In genomic region chr10:82863106-82863680, GRCm38 (mm10) we compare ENCODE assay signal across 8 mouse cellular contexts. TPM values are rescaled to one million over a fixed set of nuclear protein-coding genes. Genes with fewer than 3 reads are reported as not detected.
DNase-seq lines count a peak whose midpoint lies in the region; ATAC-seq lines count a peak whose summit lies in the region.

No protein-coding gene starts in this region.

- H3K27ac ChIP-seq in kidney, embryonic 14.5 days (ENCODE audit: low read depth, low read length): no peak overlapping the region
- peak overlapping the region; percentile 42; the same call in 1 of the 2 replicates for H3K27ac ChIP-seq in hindbrain, embryonic 16.5 days (ENCODE audit: low read depth, low read length)

- ATAC-seq in kidney, embryonic 14.5 days (ENCODE audit: low FRiP score, low TSS enrichment): no peak
- no peak for ATAC-seq in hindbrain, embryonic 16.5 days
- ATAC-seq in erythroid progenitor cell, adult 5-6 weeks (replicated peaks; ENCODE audit: low FRiP score, poor library complexity, severe bottlenecking): no peak

- peaks cover 15% of the 10 kb centered on the region for H3K4me1 ChIP-seq in kidney, embryonic 14.5 days (ENCODE audit: control insufficient read depth, insufficient read depth, low read length)
- H3K4me1 ChIP-seq in hindbrain, embryonic 16.5 days (ENCODE audit: control insufficient read depth, insufficient read depth, low read depth, low read length): peaks cover 28% of the 10 kb centered on the region

- no peaks in the 10 kb centered on the region for H3K27me3 ChIP-seq in kidney, embryonic 14.5 days (ENCODE audit: control insufficient read depth, insufficient read depth, low read length)
- no peaks in the 10 kb centered on the region for H3K27me3 ChIP-seq in hindbrain, embryonic 16.5 days (replicated peaks; ENCODE audit: control insufficient read depth, insufficient read depth, low read length)

- no peak overlapping the region for H3K4me2 ChIP-seq in kidney, embryonic 14.5 days (replicated peaks; ENCODE audit: low read depth, low read length)
- 0 out of 2 replicates have a peak overlapping the region, but pooled peaks have one; percentile 5 for H3K4me2 ChIP-seq in hindbrain, embryonic 16.5 days (ENCODE audit: low read length)

- WGBS in kidney, embryonic 14.5 days: 65% methylated on average over 5 of the region's 5 CpGs
- WGBS in hindbrain, embryonic 16.5 days: 66% methylated on average over 5 of the region's 5 CpGs

- H3K4me3 ChIP-seq in kidney, embryonic 14.5 days (ENCODE audit: low read length): no peak overlapping the region
- no peak overlapping the region for H3K4me3 ChIP-seq in hindbrain, embryonic 16.5 days (ENCODE audit: low read length)

- H3K36me3 ChIP-seq in kidney, embryonic 14.5 days (ENCODE audit: control insufficient read depth, insufficient read depth, low read length): peaks cover 29% of the 10 kb centered on the region
- no peaks in the 10 kb centered on the region for H3K36me3 ChIP-seq in hindbrain, embryonic 16.5 days (ENCODE audit: control insufficient read depth, insufficient read depth, low read length)

- DNase-seq in kidney, postnatal 14 days: peak; percentile 29
- DNase-seq in MN1 (ENCODE audit: low spot score): peak; percentile 83
- DNase-seq in adrenal gland, postnatal 10 days: peak; percentile 69
- no peak for DNase-seq in c-Kit-positive CD71-positive TER-119-positive erythroid progenitor cells, embryonic 14.5 days (ENCODE audit: low spot score)
- no peak for DNase-seq in thymus, postnatal 14 days

- H3K9me3 ChIP-seq in kidney, embryonic 14.5 days (ENCODE audit: control insufficient read depth, low read length): no peaks in the 10 kb centered on the region
- H3K9me3 ChIP-seq in hindbrain, embryonic 16.5 days (ENCODE audit: control insufficient read depth, low read length): no peaks in the 10 kb centered on the region

- no peak overlapping the region for H3K9ac ChIP-seq in kidney, embryonic 14.5 days (ENCODE audit: low read depth, low read length)
- no peak overlapping the region for H3K9ac ChIP-seq in hindbrain, embryonic 16.5 days (ENCODE audit: low read depth, low read length)

RNA-seq across cellular contexts. Expression of gene Eid3, which starts 3.2 kb away (rescaled TPM):
- 0.34 and 0.81 TPM in 2 replicates for polyA plus RNA-seq in kidney, embryonic 14.5 days (2014; fragmentation: Nextera tagmentation; extraction: Ambion mirVana)
- 1 to 10 TPM; 1.7 to 4.2 TPM for total RNA-seq in adrenal gland, postnatal 10 days (2021)
- 0.35 TPM in 2 replicates for polyA plus RNA-seq in hindbrain, embryonic 16.5 days (2015; fragmentation: Nextera tagmentation; extraction: Ambion mirVana)
- 4.2 TPM in 1 of 2 replicates, not detected in the other for total RNA-seq in erythroid progenitor cell, adult 5-6 weeks (2015; ENCODE audit: low replicate concordance)
- total RNA-seq in erythroid progenitor cell, adult 5-6 weeks (2017; ENCODE audit: low replicate concordance): 6.6 and 9.4 TPM in 2 replicates

RNA-seq across cellular contexts. Expression of gene Txnrd1, which starts 29.4 kb away (rescaled TPM):
- 72.4 and 136 TPM in 2 replicates for polyA plus RNA-seq in kidney, embryonic 14.5 days (2014; fragmentation: Nextera tagmentation; extraction: Ambion mirVana)
- total RNA-seq in adrenal gland, postnatal 10 days (2021): 10 to 100 TPM; 88.4 to 96.8 TPM
- polyA plus RNA-seq in hindbrain, embryonic 16.5 days (2015; fragmentation: Nextera tagmentation; extraction: Ambion mirVana): 87.1 and 104 TPM in 2 replicates
- 26.7 and 38.1 TPM in 2 replicates for total RNA-seq in erythroid progenitor cell, adult 5-6 weeks (2015; ENCODE audit: low replicate concordance)
- 38.2 and 56.8 TPM in 2 replicates for total RNA-seq in erythroid progenitor cell, adult 5-6 weeks (2017; ENCODE audit: low replicate concordance)

Comparison
In these comparisons a context has a peak if more than half of its experiments do, and no peak if none do; other contexts are left out.
1. DNase-seq: peak in kidney, postnatal 14 days (single experiment), MN1 (single experiment) and adrenal gland, postnatal 10 days (single experiment); none in c-Kit-positive CD71-positive TER-119-positive erythroid progenitor cells, embryonic 14.5 days (single experiment) and thymus, postnatal 14 days (single experiment).